Mouse (Mus musculus) cortical plate, adult 2 months (tissue): ENCODE results near the gene Gm11273.

ENCODE experiments used
- CTCF ChIP-seq: fragments of 200-500 bp; IDR thresholded peaks from 2 replicates; pipeline ENCODE4 v1.5.1; 2011; ENCODE audit warnings: mild to moderate bottlenecking, control low read depth, low read length; ENCODE audit not compliant: insufficient read depth; ENCODE audit errors: extremely low read depth
- POLR2A ChIP-seq: fragments of 200-500 bp; IDR thresholded peaks from 2 replicates; pipeline ENCODE4 v1.6.1; 2011; ENCODE audit warnings: mild to moderate bottlenecking, low read length, control low read depth; ENCODE audit not compliant: insufficient read depth; ENCODE audit errors: extremely low read depth

GRCm38 (mm10) chr13:21486881-21487280 lies 14.3 kb downstream of the Gm11273 start:
- no peak for TF ChIP-seq POLR2A
- TF ChIP-seq CTCF = no peak
